Mouse (Mus musculus) erythroid progenitor cell, adult 5-6 weeks (primary cell): ENCODE data around the gene Fancc. TPM values are rescaled to one million over a fixed set of nuclear protein-coding genes. Genes with fewer than 3 reads are reported as not detected.

Experiments
- ATAC-seq: replicated peaks from 2 replicates; pipeline ENCODE4 v1.8.0; 2016; ENCODE audit warnings: moderate number of reproducible peaks, mild to moderate bottlenecking, moderate TSS enrichment, inconsistent platforms; ENCODE audit not compliant: poor library complexity, low FRiP score, severe bottlenecking
- total RNA-seq, 2 experiments: library from RNA; stranded (forward) in 1 of 2; stranded (reverse) in 1 of 2; fragments of 150-400 nt in 1 of 2; fragments of 186-747, 209-891 nt in 1 of 2; gene quantifications; 2 replicates each; pipeline versions ENCODE4 v1.2.3 to v1.2.4; 2015 to 2017; ENCODE audit warnings: low replicate concordance in 2 of 2

Fancc gene
- total RNA-seq, 2 experiments from 2014 or later, result 21.4 to 24.1 TPM

- no peak for ATAC-seq
Observed at GRCm38 (mm10) chr13:63253886-63254636, 243.0 kb downstream of the Fancc start.

- no peak for ATAC-seq
Observed at GRCm38 (mm10) chr13:63253147-63253546, 243.9 kb downstream of the Fancc start.

- ATAC-seq, result no peak
Observed at GRCm38 (mm10) chr13:63252295-63253010, 244.6 kb downstream of the Fancc start.

GRCm38 (mm10) chr13:63251118-63251889, 245.8 kb downstream of the Fancc start:
- no peak for ATAC-seq

GRCm38 (mm10) chr13:63250441-63250980, 246.6 kb downstream of the Fancc start:
- no peak for ATAC-seq

- ATAC-seq, result no peak
Observed at GRCm38 (mm10) chr13:63249741-63250431, 247.2 kb downstream of the Fancc start.

- no peak for ATAC-seq
Observed at GRCm38 (mm10) chr13:63249171-63249570, 247.9 kb downstream of the Fancc start.

- no peak for ATAC-seq
Observed at GRCm38 (mm10) chr13:63248318-63248717, 248.8 kb downstream of the Fancc start.

GRCm38 (mm10) chr13:63247631-63248030, 249.4 kb downstream of the Fancc start:
- no peak for ATAC-seq

- no peak for ATAC-seq
Observed at GRCm38 (mm10) chr13:63247041-63247440, 250.0 kb downstream of the Fancc start.

- ATAC-seq, result no peak
Observed at GRCm38 (mm10) chr13:63246332-63246940, 250.6 kb downstream of the Fancc start.

GRCm38 (mm10) chr13:63245812-63246211, 251.3 kb downstream of the Fancc start:
- no peak for ATAC-seq

GRCm38 (mm10) chr13:63245218-63245617, 251.9 kb downstream of the Fancc start:
- ATAC-seq, result no peak

GRCm38 (mm10) chr13:63244425-63244824, 252.7 kb downstream of the Fancc start:
- no peak for ATAC-seq

- ATAC-seq, result no peak
Observed at GRCm38 (mm10) chr13:63243586-63243985, 253.5 kb downstream of the Fancc start.

- no peak for ATAC-seq
Observed at GRCm38 (mm10) chr13:63242401-63243192, 254.5 kb downstream of the Fancc start.

GRCm38 (mm10) chr13:63241665-63242064, 255.4 kb downstream of the Fancc start:
- ATAC-seq, result no peak

GRCm38 (mm10) chr13:63240835-63241234, 256.2 kb downstream of the Fancc start:
- 0 out of 2 replicates have a peak, but pooled peaks have one; percentile 31 for ATAC-seq
